Mouse (Mus musculus) forebrain, embryonic 14.5 days (tissue): ENCODE measurements around the gene Eid2. TPM values are rescaled to one million over a fixed set of nuclear protein-coding genes. Genes with fewer than 3 reads are reported as not detected.

ENCODE experiments used
- ATAC-seq: fragments of 200-750 bp; cut with Nextera tagmentation; 2 replicates; pipeline ENCODE4 v1.8.0; 2017; ENCODE audit warnings: mild to moderate bottlenecking, moderate library complexity
- DNase-seq: peaks from one replicate; pipeline ENCODE4 v3.0.0-alpha.2; 2015; ENCODE audit warnings: low spot score
- H3K27ac ChIP-seq: fragments of 300-500 bp; sonication (generic); 2 replicates; pipeline ENCODE4 v1.5.1; 2014; ENCODE audit warnings: low read depth, mild to moderate bottlenecking, control low read depth, low read length, moderate library complexity
- H3K27me3 ChIP-seq: fragments of 300-500 bp; sonication (generic); replicated peaks from 2 replicates; pipeline ENCODE4 v1.6.1; 2014; ENCODE audit warnings: low read length, control low read depth, mixed read lengths; ENCODE audit not compliant: control insufficient read depth, insufficient read depth
- H3K36me3 ChIP-seq: fragments of 300-500 bp; sonication (generic); 2 replicates; pipeline ENCODE4 v1.6.1; 2014; ENCODE audit warnings: low read length, control low read depth; ENCODE audit not compliant: control insufficient read depth, insufficient read depth
- H3K4me1 ChIP-seq: fragments of 300-500 bp; sonication (generic); 2 replicates; pipeline ENCODE4 v1.6.1; 2014; ENCODE audit warnings: antibody characterized with exemption, low read length, control low read depth; ENCODE audit not compliant: control insufficient read depth, insufficient read depth
- H3K4me2 ChIP-seq: fragments of 300-500 bp; sonication (generic); 2 replicates; pipeline ENCODE4 v1.6.1; 2014; ENCODE audit warnings: mild to moderate bottlenecking, control low read depth, low read length
- H3K4me3 ChIP-seq: fragments of 300-500 bp; sonication (generic); 2 replicates; pipeline ENCODE4 v1.5.1; 2014; ENCODE audit warnings: low read depth, low read length, control low read depth
- H3K9ac ChIP-seq: fragments of 300-500 bp; sonication (generic); 2 replicates; pipeline ENCODE4 v1.6.1; 2014; ENCODE audit warnings: mild to moderate bottlenecking, low read length, control low read depth, moderate library complexity
- H3K9me3 ChIP-seq: fragments of 300-500 bp; sonication (generic); replicated peaks from 2 replicates; pipeline ENCODE4 v1.6.1; 2016; ENCODE audit warnings: low read length, control low read depth, mixed read lengths; ENCODE audit not compliant: control insufficient read depth
- WGBS: fragments of 180-500 bp; shearing (Covaris S2); extraction: QIAGEN DNeasy Blood & Tissue Kit; methylation state at CpG from one replicate; pipeline ENCODE4 v1.1.7; 2014; 5-methylcytosine and 5-hydroxymethylcytosine counted together
- polyA plus RNA-seq: library from polyadenylated mRNA; unstranded; fragments of >200 nt; fragmentation: Nextera tagmentation; extraction: Ambion mirVana; gene quantifications from 2 replicates; pipeline ENCODE4 v1.2.1, GENCODE M21; 2014

The Eid2 gene
- polyA plus RNA-seq, 1 experiment from 2014 or later, result 8.6 TPM

GRCm38 (mm10) chr7:28262861-28263260 is 4.8 kb upstream of the Eid2 start:
- H3K4me1 ChIP-seq, result no peaks in the 10 kb centered on the region
- WGBS, result 41% methylated on average over 5 of the region's 5 CpGs
- H3K4me3 ChIP-seq, result no peak overlapping the region
- no peaks in the 10 kb centered on the region for H3K36me3 ChIP-seq
- H3K9me3 ChIP-seq, result no peaks in the 10 kb centered on the region
- DNase-seq (no peak), ATAC-seq (no peak)
- H3K9ac ChIP-seq, result no peak overlapping the region
- H3K27ac ChIP-seq, result no peak overlapping the region
- H3K27me3 ChIP-seq, result no peaks in the 10 kb centered on the region
- no peak overlapping the region for H3K4me2 ChIP-seq

GRCm38 (mm10) chr7:28263786-28264185 is 3.9 kb upstream of the Eid2 start:
- ATAC-seq, result no peak
- Histone ChIP-seq H3K4me3 (no peak overlapping the region), H3K36me3 (no peaks in the 10 kb centered on the region), H3K27me3 (no peaks in the 10 kb centered on the region), H3K27ac (no peak overlapping the region), H3K4me2 (no peak overlapping the region), H3K9me3 (no peaks in the 10 kb centered on the region), H3K9ac (no peak overlapping the region), H3K4me1 (peaks cover 2% of the 10 kb centered on the region)
- DNase-seq, result peak; percentile 55
- 6% methylated on average over 13 of the region's 15 CpGs for WGBS

GRCm38 (mm10) chr7:28265391-28265790 is 2.3 kb upstream of the Eid2 start:
- no peaks in the 10 kb centered on the region for H3K27me3 ChIP-seq
- no peak overlapping the region for H3K9ac ChIP-seq
- 83% methylated on average over 13 of the region's 13 CpGs for WGBS
- ATAC-seq (no peak), DNase-seq (no peak)
- H3K4me1 ChIP-seq, result peaks cover 8% of the 10 kb centered on the region
- H3K36me3 ChIP-seq, result peaks cover 4% of the 10 kb centered on the region; the same call in 1 of the 2 replicates
- H3K4me2 ChIP-seq, result no peak overlapping the region
- no peaks in the 10 kb centered on the region for H3K9me3 ChIP-seq
- H3K27ac ChIP-seq, result no peak overlapping the region
- H3K4me3 ChIP-seq, result no peak overlapping the region

GRCm38 (mm10) chr7:28268042-28268531 is 406 bp downstream of the Eid2 start:
- ATAC-seq (peak; percentile 85), DNase-seq (peak; percentile 46)
- H3K4me2 ChIP-seq, result peak overlapping the region; percentile 76
- H3K36me3 ChIP-seq, result peaks cover 11% of the 10 kb centered on the region
- no peaks in the 10 kb centered on the region for H3K27me3 ChIP-seq
- peak overlapping the region; percentile 90 for H3K27ac ChIP-seq
- no peaks in the 10 kb centered on the region for H3K9me3 ChIP-seq
- peak overlapping the region; percentile 85 for H3K4me3 ChIP-seq
- H3K4me1 ChIP-seq, result peaks cover 8% of the 10 kb centered on the region
- WGBS, result under 1% methylated on average over 35 of the region's 62 CpGs
- H3K9ac ChIP-seq, result peak overlapping the region; percentile 97

- Histone ChIP-seq H3K27me3 (no peaks in the 10 kb centered on the region), H3K9me3 (no peaks in the 10 kb centered on the region), H3K4me1 (peaks cover 8% of the 10 kb centered on the region), H3K4me2 (peak overlapping the region; percentile 76), H3K36me3 (peaks cover 13% of the 10 kb centered on the region), H3K27ac (peak overlapping the region; percentile 90), H3K9ac (peak overlapping the region; percentile 97), H3K4me3 (peak overlapping the region; percentile 85)
- 35% methylated on average over 16 of the region's 16 CpGs for WGBS
- no peak for ATAC-seq
- no peak for DNase-seq
Measured at GRCm38 (mm10) chr7:28268576-28268975, 895 bp downstream of the Eid2 start.

GRCm38 (mm10) chr7:28269355-28269754 is 1.7 kb downstream of the Eid2 start:
- H3K27ac ChIP-seq, result no peak overlapping the region
- WGBS, result 96% methylated on average over 12 of the region's 12 CpGs
- DNase-seq (no peak), ATAC-seq (no peak)
- peaks cover 8% of the 10 kb centered on the region for H3K4me1 ChIP-seq
- no peaks in the 10 kb centered on the region for H3K27me3 ChIP-seq
- H3K9ac ChIP-seq, result no peak overlapping the region
- no peaks in the 10 kb centered on the region for H3K9me3 ChIP-seq
- H3K36me3 ChIP-seq, result peaks cover 13% of the 10 kb centered on the region
- H3K4me3 ChIP-seq, result no peak overlapping the region
- peak overlapping the region; percentile 76 for H3K4me2 ChIP-seq

GRCm38 (mm10) chr7:28271761-28272160 is 4.1 kb downstream of the Eid2 start:
- WGBS, result 69% methylated on average over 3 of the region's 3 CpGs
- Histone ChIP-seq H3K9ac (no peak overlapping the region), H3K9me3 (no peaks in the 10 kb centered on the region)

GRCm38 (mm10) chr7:28277237-28277614 is 9.5 kb downstream of the Eid2 start:
- ATAC-seq (0 out of 2 replicates have a peak, but pooled peaks have one; percentile 32), DNase-seq (no peak)
- no peak overlapping the region for H3K9ac ChIP-seq
- no peak overlapping the region for H3K4me2 ChIP-seq
- peaks cover 9% of the 10 kb centered on the region; the same call in 1 of the 2 replicates for H3K36me3 ChIP-seq
- H3K9me3 ChIP-seq, result no peaks in the 10 kb centered on the region
- 59% methylated on average over 8 of the region's 8 CpGs for WGBS
- H3K27ac ChIP-seq, result no peak overlapping the region
- H3K4me1 ChIP-seq, result peaks cover 8% of the 10 kb centered on the region; the same call in 1 of the 2 replicates
- H3K27me3 ChIP-seq, result no peaks in the 10 kb centered on the region
- H3K4me3 ChIP-seq, result no peak overlapping the region

More at GRCm38 (mm10) chr7:28271761-28272160, 4.1 kb downstream of the Eid2 start:
- peaks cover 8% of the 10 kb centered on the region for H3K4me1 ChIP-seq
- DNase-seq (no peak), ATAC-seq (no peak)
- no peak overlapping the region for H3K27ac ChIP-seq
- H3K4me3 ChIP-seq, result no peak overlapping the region
- H3K4me2 ChIP-seq, result no peak overlapping the region
- no peaks in the 10 kb centered on the region for H3K27me3 ChIP-seq
- peaks cover 13% of the 10 kb centered on the region for H3K36me3 ChIP-seq

- H3K9ac ChIP-seq, result peak within 1 kb of the TSS; percentile 92
- DNase-seq, result peak; percentile 95
- no peaks in the 10 kb centered on the region for H3K9me3 ChIP-seq
- H3K4me1 ChIP-seq, result peaks cover 8% of the 10 kb centered on the region; the same call in 1 of the 2 replicates
- WGBS, result 3% methylated on average over 68 of the region's 68 CpGs
- ATAC-seq, result peak; percentile 80
- H3K27me3 ChIP-seq, result no peaks in the 10 kb centered on the region
- peaks cover 9% of the 10 kb centered on the region; the same call in 1 of the 2 replicates for H3K36me3 ChIP-seq
- peak within 1 kb of the TSS; percentile 81 for H3K27ac ChIP-seq
- H3K4me2 ChIP-seq, result peak within 1 kb of the TSS; percentile 89
- peak within 1 kb of the TSS; percentile 69 for H3K4me3 ChIP-seq
Measured at GRCm38 (mm10) chr7:28277615-28278278, 10.1 kb downstream of the Eid2 start, which contains the start of gene Eid2b. Gene Eid2b (plus strand): TSS chr7:28277739.
